Mouse (Mus musculus): ENCODE measurements at regions not wholly inside any gene's neighbourhood (a gene's known extent, or its start where the extent isn't known, plus 50 kb on each side); places are given as distances from the start of the nearest gene placed in this dataset.
A peak's percentile ranks its signal among the peaks of the same experiment; 100 is the strongest.
"Not testable (repeated sequence)": the region's sequence is repeated elsewhere in the genome, so short reads cannot be mapped to it uniquely, and the experiment has no call there.

- no peak for DNase-seq (ENCODE audit: low read depth)
Observed at GRCm38 (mm10) chr15:49121202-49121601, 4763.5 kb upstream of the Gm7489 start.

GRCm38 (mm10) chr15:49146430-49146829 lies 4738.3 kb upstream of the Gm7489 start:
- DNase-seq (ENCODE audit: low read depth): peak; percentile 25

GRCm38 (mm10) chr15:49151998-49152397 lies 4732.7 kb upstream of the Gm7489 start:
- no peak for DNase-seq (ENCODE audit: low read depth)

- no peak for DNase-seq (ENCODE audit: low read depth)
Observed at GRCm38 (mm10) chr15:49154026-49154425, 4730.7 kb upstream of the Gm7489 start.

- DNase-seq (ENCODE audit: low read depth): no peak
Observed at GRCm38 (mm10) chr15:49191474-49191873, 4693.2 kb upstream of the Gm7489 start.

GRCm38 (mm10) chr15:49192571-49192970 lies 4692.1 kb upstream of the Gm7489 start:
- not testable (repeated sequence) for DNase-seq (ENCODE audit: low read depth)

GRCm38 (mm10) chr15:49229063-49229462 lies 4655.6 kb upstream of the Gm7489 start:
- no peak for DNase-seq (ENCODE audit: low read depth)

- no peak for DNase-seq (ENCODE audit: low read depth)
Observed at GRCm38 (mm10) chr15:49230846-49231245, 4653.9 kb upstream of the Gm7489 start.

- DNase-seq (ENCODE audit: low read depth): peak; percentile 6
Observed at GRCm38 (mm10) chr15:49270198-49270597, 4614.5 kb upstream of the Gm7489 start.
